Mouse (Mus musculus): Measurements from ENCODE around the gene Selenom.

The Selenom gene

DNA sequence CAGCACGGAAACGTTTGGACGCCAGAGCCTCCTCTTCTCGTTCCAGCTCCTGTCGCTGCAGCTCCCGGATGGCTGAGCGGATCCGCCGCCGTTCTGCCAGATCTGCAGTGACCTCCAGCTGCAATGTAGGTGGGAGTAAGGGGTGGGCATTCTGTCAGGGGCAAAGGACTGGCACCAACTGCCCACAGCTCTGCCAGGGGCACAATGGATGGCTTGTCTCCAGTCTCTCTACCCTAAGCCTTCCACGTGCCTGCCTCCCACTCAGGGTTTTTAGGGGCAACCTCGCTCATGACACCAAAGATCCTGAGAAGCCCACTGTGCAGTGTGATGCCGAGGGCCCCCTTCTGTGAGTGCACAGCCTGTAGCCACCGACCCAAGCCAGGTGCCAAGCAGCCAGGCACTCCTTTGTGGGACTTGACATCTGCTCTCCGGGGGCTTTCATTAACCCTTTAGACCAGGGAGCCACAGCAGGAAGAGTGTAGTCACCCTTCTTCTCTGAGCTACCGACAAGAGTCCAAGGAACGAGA lies 19.0 kb downstream of the Selenom start:
- ChIA-PET CTCF (interaction anchor here (0.5 to 1.6 kb wide), 8 partner anchors 12 to 293 kb away, joined by 3 to 8 read pairs (median 4); no protein-coding TSS in a partner anchor), POLR2A (interaction anchor here in 3 of 4 experiments (1.1 to 7.0 kb wide), 7 partner anchors 14 to 115 kb away, joined by 3 to 80 read pairs (median 4); partner anchors contain the start of gene Rnf185 (in 1 of the 3))

DNA sequence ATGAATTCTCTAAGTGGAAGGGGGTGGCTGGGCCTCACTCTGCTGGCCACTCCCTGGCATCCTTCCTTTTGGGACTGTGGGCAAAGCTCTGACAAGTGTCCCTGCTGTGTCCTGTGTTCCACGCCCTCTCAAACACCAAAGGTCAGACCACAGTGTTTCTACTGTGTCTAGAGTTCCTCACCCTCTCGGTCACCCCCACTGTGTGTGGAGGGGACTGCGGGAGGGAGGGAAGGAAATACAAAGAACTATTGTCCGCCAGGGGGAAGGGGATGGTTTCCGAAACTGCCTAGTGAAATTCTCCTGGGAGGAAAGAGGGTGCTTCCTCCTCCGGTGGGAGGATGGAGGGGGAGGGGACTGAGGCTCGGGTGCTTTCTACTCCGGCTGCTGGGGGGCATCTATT lies 20.5 kb downstream of the Selenom start:
- ChIA-PET CTCF (interaction anchor here (0.5 to 3.3 kb wide), 80 partner anchors 8 to 386 kb away, joined by 3 to 20 read pairs (median 4); partner anchors contain the start of genes Morc2a (in 2 of the 4), Slc35e4 (in 2 of the 4) and Selenom (in 1 of the 4)), POLR2A (interaction anchor here (0.6 to 7.0 kb wide), 58 partner anchors 8 to 429 kb away, joined by 3 to 80 read pairs (median 4); partner anchors contain the start of genes Morc2a (in 4 of the 4), Selenom (in 2 of the 4), Pes1 (in 1 of the 4) and Pik3ip1 (in 1 of the 4))

DNA sequence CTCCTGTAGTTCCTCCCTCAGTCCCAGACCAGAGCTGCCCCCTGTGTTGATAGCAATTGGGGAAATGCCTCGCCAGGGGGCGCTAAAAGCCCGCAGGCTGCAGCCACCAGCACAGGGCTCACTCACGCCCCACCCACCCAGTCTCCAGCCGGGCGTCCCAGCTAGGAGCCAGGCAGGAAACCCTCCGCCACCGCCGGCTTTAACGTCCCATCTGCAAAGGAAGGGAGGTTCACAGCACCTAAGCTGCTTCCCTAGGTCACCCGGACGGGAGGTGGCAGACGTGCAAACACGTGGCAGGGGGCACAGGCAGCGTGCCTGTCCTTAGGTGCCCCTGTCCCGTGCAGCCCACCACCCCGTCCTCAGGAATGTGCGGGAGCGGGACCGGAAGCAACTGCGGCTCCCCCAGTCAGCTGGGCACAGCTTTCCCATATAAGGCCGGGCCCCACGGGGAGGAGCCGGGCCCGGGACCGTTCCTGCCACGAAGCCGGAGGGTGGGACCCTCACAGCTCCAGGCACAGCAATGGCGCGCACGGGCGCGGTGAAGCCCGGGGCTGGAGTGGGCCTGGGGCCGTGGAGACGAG lies 21.0 kb downstream of the Selenom start:
- POLR2A ChIA-PET = interaction anchor here (0.6 to 7.0 kb wide), 60 partner anchors 9 to 428 kb away, joined by 3 to 80 read pairs (median 4); partner anchors contain the start of genes Morc2a (in 4 of the 4), Selenom (in 2 of the 4), Pes1 (in 1 of the 4) and Pik3ip1 (in 1 of the 4)

GRCm38 (mm10) chr11:3536082-3536481 lies 21.6 kb downstream of the Selenom start:
- ChIA-PET POLR2A (interaction anchor here (0.7 to 7.0 kb wide), 44 partner anchors 8 to 428 kb away, joined by 3 to 80 read pairs (median 5); partner anchors contain the start of genes Morc2a (in 4 of the 4), Selenom (in 2 of the 4), Pes1 (in 1 of the 4) and Rnf185 (in 1 of the 4)), CTCF (interaction anchor here (0.5 to 3.3 kb wide), 44 partner anchors 8 to 378 kb away, joined by 3 to 20 read pairs (median 4); partner anchors contain the start of genes Morc2a (in 2 of the 4), Selenom (in 2 of the 4) and Slc35e4 (in 1 of the 4))

More for the DNA sequence above, 21.0 kb downstream of the Selenom start:
- CTCF ChIA-PET = interaction anchor here (0.5 to 3.3 kb wide), 89 partner anchors 8 to 385 kb away, joined by 3 to 20 read pairs (median 4); partner anchors contain the start of genes Morc2a (in 2 of the 4), Selenom (in 2 of the 4) and Slc35e4 (in 2 of the 4)

- CTCF ChIA-PET = interaction anchor here (0.6 to 3.3 kb wide), 7 partner anchors 48 to 422 kb away, joined by 3 to 20 read pairs (median 4); no protein-coding TSS in a partner anchor
- POLR2A ChIA-PET = interaction anchor here in 3 of 4 experiments (0.7 to 7.0 kb wide), 16 partner anchors 10 to 161 kb away, joined by 3 to 80 read pairs (median 8); partner anchors contain the start of genes Morc2a (in 3 of the 3) and Rnf185 (in 1 of the 3)
Observed at GRCm38 (mm10) chr11:3536745-3537333, 22.4 kb downstream of the Selenom start.

- POLR2A ChIA-PET = interaction anchor here in 3 of 4 experiments (0.7 to 7.0 kb wide), 12 partner anchors 9 to 357 kb away, joined by 3 to 80 read pairs (median 4); partner anchors contain the start of genes Morc2a (in 3 of the 3), 4921536K21Rik (in 1 of the 3) and Dusp18 (in 1 of the 3)
- CTCF ChIA-PET = interaction anchor here in 1 of 4 experiments (0.6 kb wide), 1 partner anchor 224 kb away, joined by 3 read pairs; no protein-coding TSS in a partner anchor
Observed at GRCm38 (mm10) chr11:3537711-3538110, 23.2 kb downstream of the Selenom start.

- POLR2A ChIA-PET = interaction anchor here in 3 of 4 experiments (0.6 to 7.0 kb wide), 16 partner anchors 9 to 357 kb away, joined by 3 to 80 read pairs (median 6); partner anchors contain the start of genes Morc2a (in 3 of the 3), 4921536K21Rik (in 1 of the 3) and Dusp18 (in 1 of the 3)
- CTCF ChIA-PET = interaction anchor here in 1 of 4 experiments (0.7 kb wide), 1 partner anchor 54 kb away, joined by 3 read pairs; no protein-coding TSS in a partner anchor
Observed at GRCm38 (mm10) chr11:3538341-3538740, 23.9 kb downstream of the Selenom start.

DNA sequence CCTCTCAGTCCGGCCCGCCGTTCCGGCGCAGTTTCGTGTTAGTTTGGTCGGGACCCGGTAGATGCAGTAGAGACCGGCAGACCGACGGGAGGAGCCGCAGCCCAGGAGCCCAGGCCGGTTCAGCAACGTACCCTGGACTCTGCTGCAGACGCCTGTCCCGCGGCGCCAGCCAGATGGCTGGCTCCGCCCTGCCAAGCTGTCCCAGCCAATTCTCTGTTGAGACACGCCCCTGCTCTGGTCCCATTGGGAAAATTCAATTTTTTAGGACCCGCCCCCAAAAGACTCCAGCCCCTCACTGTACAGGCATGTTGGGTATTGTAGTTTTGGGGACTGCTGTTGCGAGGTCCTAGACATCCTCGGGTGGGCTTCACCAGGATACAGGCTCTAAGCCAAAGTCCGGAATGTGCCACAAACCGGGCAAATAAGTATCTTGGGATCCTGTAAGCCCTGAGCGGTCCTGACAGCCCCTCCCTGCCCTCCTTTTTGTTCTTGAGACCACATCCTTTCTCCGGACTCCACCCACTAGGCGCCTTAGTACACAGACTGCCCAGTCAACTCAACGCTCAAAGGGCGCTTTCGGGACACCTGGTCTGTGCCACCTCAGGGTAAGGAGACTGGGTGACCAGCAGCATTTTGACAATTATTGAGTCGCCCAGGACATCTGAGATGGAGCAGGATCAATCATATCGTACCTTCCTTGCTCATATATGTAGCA lies 24.8 kb downstream of the Selenom start:
- ChIA-PET CTCF (interaction anchor here in 2 of 4 experiments (0.6 to 2.0 kb wide), 6 partner anchors 7 to 110 kb away, joined by 3 to 5 read pairs (median 3); partner anchors contain the start of genes Morc2a (in 1 of the 2) and Selenom (in 1 of the 2)), POLR2A (interaction anchor here in 3 of 4 experiments (0.5 to 7.0 kb wide), 38 partner anchors 8 to 425 kb away, joined by 3 to 80 read pairs (median 4); partner anchors contain the start of genes Morc2a (in 3 of the 3), Drg1 (in 1 of the 3), Osbp2 (in 1 of the 3) and Patz1 (in 1 of the 3))

DNA sequence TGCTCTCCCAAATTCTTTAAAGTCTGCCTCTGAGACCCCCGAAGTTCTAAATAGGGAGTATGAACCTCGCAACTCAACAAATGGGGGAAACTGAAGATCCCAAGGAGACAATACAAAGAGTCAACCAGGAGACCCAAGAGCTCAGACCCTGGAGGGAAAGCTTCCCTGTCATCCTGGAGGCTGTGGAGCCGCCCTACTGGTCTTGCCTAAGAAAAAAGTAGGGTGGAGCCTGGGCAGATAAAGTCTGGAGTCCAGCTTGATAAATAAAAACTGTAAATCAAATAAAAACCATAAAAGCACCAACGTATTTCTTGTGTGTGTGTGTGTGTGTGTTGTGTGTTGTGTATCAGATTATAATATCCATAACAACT lies 25.3 kb downstream of the Selenom start:
- CTCF ChIA-PET = interaction anchor here in 3 of 4 experiments (0.6 to 2.0 kb wide), 5 partner anchors 8 to 109 kb away, joined by 3 to 5 read pairs (median 3); partner anchors contain the start of genes Morc2a (in 1 of the 3) and Selenom (in 1 of the 3)
- POLR2A ChIA-PET = interaction anchor here in 3 of 4 experiments (0.7 to 7.0 kb wide), 19 partner anchors 7 to 424 kb away, joined by 3 to 80 read pairs (median 4); partner anchors contain the start of genes Morc2a (in 3 of the 3), Drg1 (in 1 of the 3), Pes1 (in 1 of the 3) and Rnf185 (in 1 of the 3)

- CTCF ChIA-PET = interaction anchor here in 3 of 4 experiments (0.6 to 2.0 kb wide), 4 partner anchors 7 to 56 kb away, joined by 3 to 5 read pairs (median 3); partner anchors contain the start of gene Selenom (in 1 of the 3)
- POLR2A ChIA-PET = interaction anchor here in 3 of 4 experiments (1.0 to 7.0 kb wide), 11 partner anchors 7 to 108 kb away, joined by 3 to 80 read pairs (median 5); partner anchors contain the start of genes Morc2a (in 3 of the 3) and Rnf185 (in 1 of the 3)
Observed at GRCm38 (mm10) chr11:3540451-3541085, 26.1 kb downstream of the Selenom start, which contains the start of gene Smtn. Gene Smtn (minus strand): TSS chr11:3540612.

DNA sequence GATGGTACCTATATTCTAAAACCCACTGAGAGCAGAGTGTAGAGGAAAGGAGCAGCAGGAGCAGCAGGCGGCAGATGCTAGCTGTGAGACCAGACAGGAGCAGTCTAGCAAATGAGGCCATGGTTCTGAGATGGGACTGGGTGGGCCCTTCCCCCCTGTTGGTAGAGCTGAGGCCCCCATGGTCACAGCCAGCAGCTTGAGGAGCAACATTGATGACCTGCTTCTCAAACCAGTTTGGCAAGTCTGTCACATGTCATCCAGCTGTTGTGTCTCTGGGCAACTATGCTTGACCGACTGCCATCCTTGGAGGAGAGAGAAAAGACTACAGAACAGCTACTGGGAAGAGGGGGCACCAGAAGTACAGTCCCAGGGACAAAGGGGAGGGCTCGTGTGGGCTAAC lies 27.4 kb downstream of the Selenom start:
- ChIA-PET CTCF (no interaction called here), POLR2A (interaction anchor here in 2 of 4 experiments (0.5 to 2.0 kb wide), 6 partner anchors 10 to 276 kb away, joined by 3 to 11 read pairs (median 3); partner anchors contain the start of genes Morc2a (in 2 of the 2) and Drg1 (in 1 of the 2))

DNA sequence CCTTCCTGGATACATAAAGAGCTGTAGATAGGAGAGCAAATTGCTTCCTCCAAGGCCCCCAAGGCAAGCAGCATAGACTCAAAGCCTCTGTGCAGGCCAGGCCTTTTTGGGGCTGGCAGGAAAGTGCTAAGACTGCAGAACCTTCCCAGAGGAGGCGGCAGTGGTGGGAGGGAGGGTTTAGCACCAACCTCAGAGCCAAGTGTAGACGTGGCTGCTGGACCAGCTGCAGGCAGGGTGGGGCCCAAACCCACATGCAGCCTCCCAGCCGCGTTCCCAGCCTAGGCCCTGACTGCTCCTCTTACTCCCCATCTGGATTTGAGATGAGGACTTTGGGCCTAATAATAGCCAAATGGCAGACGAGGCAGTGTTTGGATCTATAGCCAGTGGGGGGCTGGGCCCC lies 28.5 kb downstream of the Selenom start:
- POLR2A ChIA-PET = interaction anchor here in 2 of 4 experiments (0.5 to 4.3 kb wide), 6 partner anchors 10 to 106 kb away, joined by 3 to 25 read pairs (median 4); partner anchors contain the start of gene Morc2a (in 2 of the 2)
- CTCF ChIA-PET = interaction anchor here in 2 of 4 experiments (0.6 to 1.0 kb wide), 2 partner anchors 8 to 61 kb away, joined by 3 to 4 read pairs; no protein-coding TSS in a partner anchor

DNA sequence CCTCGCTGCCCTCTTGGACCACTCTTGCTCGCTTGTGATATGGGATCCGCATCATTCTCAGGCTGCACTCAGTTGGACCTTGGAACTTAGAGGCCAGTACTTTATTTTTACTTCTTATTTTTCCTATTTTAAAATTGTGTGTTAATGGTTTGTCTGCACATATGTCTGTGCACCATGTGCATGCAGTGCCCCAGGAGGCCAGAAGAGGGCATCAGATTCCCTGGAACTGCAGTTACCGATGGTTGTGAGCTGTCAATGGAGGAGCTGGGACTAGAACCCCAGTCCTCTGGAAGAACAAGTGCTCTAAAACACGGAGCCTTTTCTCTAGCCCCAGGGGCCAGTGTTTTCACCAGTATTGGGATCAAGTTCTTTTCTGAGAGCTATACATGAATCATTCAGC lies 29.9 kb downstream of the Selenom start:
- ChIA-PET CTCF (interaction anchor here in 3 of 4 experiments (0.6 to 1.0 kb wide), 4 partner anchors 9 to 145 kb away, joined by 3 to 15 read pairs (median 4); no protein-coding TSS in a partner anchor), POLR2A (interaction anchor here in 2 of 4 experiments (1.0 to 6.0 kb wide), 6 partner anchors 7 to 105 kb away, joined by 3 to 80 read pairs (median 5); partner anchors contain the start of genes Morc2a (in 1 of the 2) and Smtn (in 1 of the 2))

- ChIA-PET CTCF (interaction anchor here in 2 of 4 experiments (0.6 to 1.3 kb wide), 2 partner anchors 10 kb away, joined by 3 read pairs; no protein-coding TSS in a partner anchor), POLR2A (interaction anchor here in 3 of 4 experiments (0.5 to 6.0 kb wide), 9 partner anchors 9 to 103 kb away, joined by 3 to 80 read pairs (median 3); partner anchors contain the start of genes Morc2a (in 1 of the 3) and Smtn (in 1 of the 3))
Observed at GRCm38 (mm10) chr11:3545531-3546241, 31.2 kb downstream of the Selenom start.

- POLR2A ChIA-PET = interaction anchor here in 3 of 4 experiments (0.6 to 6.0 kb wide), 8 partner anchors 9 to 103 kb away, joined by 3 to 80 read pairs (median 4); partner anchors contain the start of genes Morc2a (in 1 of the 3) and Smtn (in 1 of the 3)
Observed at GRCm38 (mm10) chr11:3546242-3546562, 31.7 kb downstream of the Selenom start.

More at GRCm38 (mm10) chr11:3546242-3546562, 31.7 kb downstream of the Selenom start:
- CTCF ChIA-PET = interaction anchor here in 1 of 4 experiments (1.3 kb wide), 1 partner anchor 11 kb away, joined by 3 read pairs; no protein-coding TSS in a partner anchor
